Mouse (Mus musculus): ENCODE results near the gene Kng1. TPM values are rescaled to one million over a fixed set of nuclear protein-coding genes. Genes with fewer than 3 reads are reported as not detected.

Gene Kng1
- total RNA-seq, 4 experiments from 2014 or later = not detected

- no peak for DNase-seq (ENCODE audit: low spot score)
Measured at GRCm38 (mm10) chr16:23113903-23114302, 56.2 kb downstream of the Kng1 start.

- no peak for DNase-seq (ENCODE audit: low spot score)
Measured at GRCm38 (mm10) chr16:23114339-23115171, 56.9 kb downstream of the Kng1 start.

GRCm38 (mm10) chr16:23115486-23115885, 57.8 kb downstream of the Kng1 start:
- no peak for DNase-seq (ENCODE audit: low spot score)

- no peak for DNase-seq (ENCODE audit: low spot score)
Measured at GRCm38 (mm10) chr16:23117173-23117572, 59.5 kb downstream of the Kng1 start.

- DNase-seq (ENCODE audit: low spot score) = no peak
Measured at GRCm38 (mm10) chr16:23122446-23122845, 64.8 kb downstream of the Kng1 start.

GRCm38 (mm10) chr16:23123104-23123503, 65.4 kb downstream of the Kng1 start:
- DNase-seq (ENCODE audit: low spot score) = no peak

- DNase-seq (ENCODE audit: low spot score) = no peak
Measured at GRCm38 (mm10) chr16:23124398-23124797, 66.7 kb downstream of the Kng1 start.

- no peak for DNase-seq (ENCODE audit: low spot score)
Measured at GRCm38 (mm10) chr16:23127311-23127672, 69.6 kb downstream of the Kng1 start.

- peak; percentile 92 for DNase-seq (ENCODE audit: low spot score)
Measured at GRCm38 (mm10) chr16:23127673-23128375, 70.2 kb downstream of the Kng1 start, which contains the start of gene Rfc4. Rfc4 (minus strand) TSS chr16:23127737.

- DNase-seq (ENCODE audit: low spot score) = no peak
Measured at GRCm38 (mm10) chr16:23130303-23130702, 72.6 kb downstream of the Kng1 start.

Small RNAs within 50 kb of the gene (microRNA-seq; reads per million reads assigned to microRNA genes)
- gene Gm49346 = not detected

Other genes with a start within 250 kb of the Kng1 start
- gene Crygs, start 246.3 kb upstream of the Kng1 start, total RNA-seq (2022) = not detected
- 10 to 100 TPM; 10.8 to 13.5 (median 12.1) TPM for gene Tbccd1, start 200.2 kb upstream of the Kng1 start, total RNA-seq (2022)
- gene Dnajb11, start 200.0 kb upstream of the Kng1 start, total RNA-seq (2022) = 10 to 100 TPM; 43.8 to 68.4 (median 55.3) TPM
- gene Ahsg, start 166.6 kb upstream of the Kng1 start, total RNA-seq (2022) = 1 to 10 TPM; 5.3 to 8.9 (median 6.8) TPM
- gene Fetub, start 139.5 kb upstream of the Kng1 start, total RNA-seq (2022) = under 1 TPM in 3 of 4 experiments, not detected in 1; 0.16 to 0.28 (median 0.20) TPM
- not detected for gene Hrg, start 106.8 kb upstream of the Kng1 start, total RNA-seq (2022)
- gene Kng2, start 28.4 kb upstream of the Kng1 start, total RNA-seq (2022) = not detected
- 100 to 1,000 TPM; 355 to 426 (median 380) TPM for gene Eif4a2, start 49.6 kb downstream of the Kng1 start, total RNA-seq (2022)
- 10 to 100 TPM in 1 of 4 experiments, 1 to 10 TPM in 3; 6.7 to 11.0 (median 7.6) TPM for gene Rfc4, start 69.9 kb downstream of the Kng1 start, total RNA-seq (2022)
- 1 to 10 TPM; 2.5 to 6.3 (median 3.5) TPM for gene Adipoq, start 88.7 kb downstream of the Kng1 start, total RNA-seq (2022)
- gene St6gal1, start 166.9 kb downstream of the Kng1 start, total RNA-seq (2022) = 1 to 10 TPM; 7.6 to 9.9 (median 8.8) TPM

All from heart, adult 8-10 months (tissue).